Mouse (Mus musculus): Measurements from ENCODE around the gene Washc3. TPM values are rescaled to one million over a fixed set of nuclear protein-coding genes. Genes with fewer than 3 reads are reported as not detected.

Washc3 gene
- 52.2 and 54.1 TPM in 2 replicates for polyA plus RNA-seq (2021; fragmentation: Nextera tagmentation)
- long read RNA-seq, experiment 1, transcript Washc3-203 (7 exons, 838 nt): minor isoform, 8 of 35 reads
- long read RNA-seq, experiment 1, transcript Washc3-201 (7 exons, 1,052 nt): major isoform, 24 of 35 reads
- long read RNA-seq, experiment 1, partial matches to known transcripts: 0 of 35 reads
- long read RNA-seq, experiment 1, other reads (novel, unspliced or antisense): 3 of 35 reads
- long read RNA-seq, experiment 2, transcript Washc3-201 (7 exons, 1,052 nt): major isoform, 11 of 15 reads
- long read RNA-seq, experiment 2, partial matches to known transcripts: 1 of 15 reads
- long read RNA-seq, experiment 2, other reads (novel, unspliced or antisense): 3 of 15 reads

DNA sequence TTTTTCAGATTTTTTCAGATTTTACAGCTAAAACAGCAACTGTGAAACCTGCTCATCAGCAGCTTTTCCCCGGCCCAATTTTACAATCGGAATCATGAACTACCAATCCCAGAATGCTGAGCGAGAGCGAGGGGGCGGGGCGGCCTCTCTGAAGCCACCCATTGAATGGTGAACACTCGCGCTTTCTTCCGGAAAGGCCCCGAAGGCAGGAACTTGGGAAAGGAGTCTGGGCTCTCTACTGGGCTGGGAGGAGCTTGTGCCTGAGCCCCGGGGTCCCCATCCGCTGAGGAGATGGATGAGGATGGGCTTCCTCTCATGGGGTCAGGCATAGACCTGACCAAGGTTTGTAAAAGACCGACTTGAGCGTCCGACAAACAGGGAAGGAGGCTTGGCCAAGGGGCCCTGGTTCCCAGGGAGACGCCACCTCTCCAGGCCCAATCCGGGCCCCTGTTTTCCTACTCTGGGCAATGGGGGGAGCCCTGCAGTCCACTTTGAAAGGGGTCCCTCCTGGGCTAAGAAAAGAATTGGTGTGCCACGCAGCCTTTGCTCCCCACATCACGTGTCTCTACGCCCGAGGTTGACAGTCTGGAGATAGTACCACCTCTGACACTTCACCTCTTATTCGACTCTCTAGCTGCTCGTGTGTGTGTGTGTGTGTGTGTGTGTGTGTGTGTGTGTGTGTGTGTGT is at the start of gene Washc3:
Gene Washc3, plus strand, starts transcription at position 143 of the 688 bp plus-strand sequence.

Other genes with a start within 250 kb of the Washc3 start
- 0.49 and 0.78 TPM in 2 replicates for gene Pmch, start 110.0 kb upstream of the Washc3 start, polyA plus RNA-seq (2021; fragmentation: Nextera tagmentation)
- gene Parpbp, start 54.2 kb upstream of the Washc3 start, polyA plus RNA-seq (2021; fragmentation: Nextera tagmentation): 0.33 and 0.54 TPM in 2 replicates
- 7.6 and 7.9 TPM in 2 replicates for gene Nup37, start 54.1 kb upstream of the Washc3 start, polyA plus RNA-seq (2021; fragmentation: Nextera tagmentation)
- gene Dram1, start 178.0 kb downstream of the Washc3 start, polyA plus RNA-seq (2021; fragmentation: Nextera tagmentation): 0.54 and 0.64 TPM in 2 replicates
- 11.5 and 11.9 TPM in 2 replicates for gene Gnptab, start 178.0 kb downstream of the Washc3 start, polyA plus RNA-seq (2021; fragmentation: Nextera tagmentation)